Mouse (Mus musculus) CD8-positive naive resting alpha-beta T cell, adult 57 days (primary cell): Measurements from ENCODE around the gene 9030612E09Rik. TPM values are rescaled to one million over a fixed set of nuclear protein-coding genes. Genes with fewer than 3 reads are reported as not detected.

Source experiments
- total RNA-seq: library from RNA; stranded (reverse); gene quantifications from one replicate; pipeline ENCODE4 v1.2.4, GENCODE M21; 2023

9030612E09Rik gene
- not detected for total RNA-seq

GRCm38 (mm10) chr10:43174326-43175155 is at the start of gene 9030612E09Rik, which contains the start of gene Sobp:
Gene 9030612E09Rik, plus strand, starts transcription at chr10:43174704.
Gene Sobp, minus strand, starts transcription at chr10:43174530.

DNA sequence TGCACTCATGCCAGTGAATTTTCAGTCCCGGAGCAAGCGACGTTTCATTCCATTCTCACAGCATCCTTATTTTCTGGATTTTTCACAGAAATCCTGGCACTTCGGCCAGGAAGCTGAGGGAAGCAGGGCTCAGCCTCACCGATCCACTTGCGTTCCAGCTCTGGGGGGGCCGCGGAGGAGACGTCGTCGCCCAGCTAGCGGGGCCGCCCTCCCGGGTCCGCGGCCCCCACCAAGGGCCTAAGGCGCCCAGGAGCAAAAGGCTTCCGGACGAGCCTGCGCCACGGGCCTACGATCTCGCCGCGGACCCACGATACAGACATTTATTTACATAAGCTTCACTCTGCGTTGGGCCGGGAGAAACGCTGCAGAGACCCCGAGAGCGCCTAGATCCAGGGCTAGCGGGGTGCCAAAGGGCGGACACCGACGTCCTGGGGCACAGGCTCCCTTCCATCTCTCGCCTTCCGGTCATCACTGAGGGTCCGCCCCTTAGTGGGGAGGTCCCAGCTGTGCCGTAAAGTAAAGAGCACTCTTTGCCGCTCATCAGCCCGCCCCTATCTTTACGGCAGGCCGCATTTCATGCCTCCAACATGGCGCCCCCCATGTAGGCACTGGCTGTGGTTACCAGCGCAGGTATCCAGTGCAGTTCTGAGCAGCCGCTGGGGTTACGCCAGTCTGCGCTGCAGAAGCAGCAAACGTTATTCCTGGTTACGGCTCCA is 46.6 kb downstream of the 9030612E09Rik start, which contains the start of gene Pdss2:
Gene Pdss2 (plus strand): TSS at position 577 of the 716 bp plus-strand sequence.

Other genes with a start within 250 kb of the 9030612E09Rik start
- not detected for gene Sobp, start 174 bp upstream of the 9030612E09Rik start, total RNA-seq
- gene Pdss2, start 46.8 kb downstream of the 9030612E09Rik start, total RNA-seq = 15.4 TPM